Comparison of ENCODE assay signal across 20 mouse cellular contexts in the genomic region with DNA sequence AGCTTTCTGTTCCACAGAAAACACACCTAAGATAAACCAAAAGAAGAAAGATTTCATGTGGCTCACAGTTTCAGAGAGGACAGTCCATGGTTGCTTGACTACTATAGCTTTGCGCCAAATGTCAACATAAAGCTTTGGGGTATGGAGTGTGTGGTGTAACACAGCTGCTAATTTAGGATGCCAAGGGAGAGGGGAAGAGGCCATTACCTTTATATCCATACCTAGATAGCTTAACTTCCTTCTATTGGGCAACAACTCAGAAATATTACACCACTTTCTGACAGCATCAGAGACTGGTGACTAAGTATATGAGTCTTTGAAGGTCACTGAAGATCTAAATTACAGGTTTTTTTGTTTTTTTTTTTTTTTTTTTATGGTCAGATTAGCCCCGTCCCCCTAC.
A peak's percentile ranks its signal among the peaks of the same experiment; 100 is the strongest.
DNase-seq lines count a peak whose midpoint lies in the region; ATAC-seq lines count a peak whose summit lies in the region.
"Had no signal": no experiment of that assay in that cellular context is flagged by ENCODE, and none has a peak within 500 bp of the region (broad histone marks: within the 10 kb centered on the region; RNA-seq: fewer than 3 reads in every experiment).

No protein-coding gene starts in this region.

- intact Hi-C loops in heart, postnatal 25 days (cut with DNase I): loop anchor here (10.0 kb wide), 3 partner anchors 442 to 712 kb away; a partner anchor contains a TSS

- peak; percentile 79 for ATAC-seq in granulocyte monocyte progenitor cell, adult 5-6 weeks (replicated peaks; ENCODE audit: poor library complexity, severe bottlenecking)
- ATAC-seq in megakaryocyte progenitor cell, adult 5-6 weeks (replicated peaks; ENCODE audit: poor library complexity): peak; percentile 60
- ATAC-seq: activated CD4-positive, CD25-positive, alpha-beta regulatory T cell, adult 4 months; CD4-positive, CD25-positive, alpha-beta regulatory T cell, adult 4 months; forebrain, embryonic 13.5 days; forebrain, embryonic 15.5 days; forebrain, postnatal 0 days; Patski had no signal

- peak; percentile 7 for DNase-seq in 416B (ENCODE audit: low read depth)
- DNase-seq in heart, postnatal 25 days (ENCODE audit: low spot score): no peak
- DNase-seq in cerebellum, adult 18-20 months: no peak
- DNase-seq: adrenal gland, adult 8-10 months; adrenal gland, postnatal 14 days; B cell, adult 2 months; cerebellum, adult 11-12 months; cerebellum, adult 8-10 months; cerebellum, adult 9-11 months; cerebellum, postnatal 14 days; cerebellum, postnatal 36 days; embryo, embryonic 11 days; forebrain, postnatal 0 days had no signal
